Mouse (Mus musculus): ENCODE results near the gene Itga5. TPM values are rescaled to one million over a fixed set of nuclear protein-coding genes. Genes with fewer than 3 reads are reported as not detected.

Itga5 gene
- total and polyA plus RNA-seq, 3 experiments: 0.17 to 1.8 (median 0.28) TPM

GRCm38 (mm10) chr15:103362950-103363349 is 3.6 kb downstream of the Itga5 start:
- peaks cover 18 to 54% of the 10 kb centered on the region in 2 experiments for H3K4me1 ChIP-seq (ENCODE audit: control insufficient read depth in 1 of 2, insufficient read depth in 2 of 2)
- dilution Hi-C loops (cut with MboI; ENCODE audit: extremely low pct_ligation_motif_present, extremely low pct_unique_long_range_greater_than_20kb, low sequenced_read_pairs): no loop called here
- TF ChIP-seq ZMIZ1 (IDR thresholded peaks at IDR 0.05; ENCODE audit: low read depth, low read length) (no peak), UBTF (IDR thresholded peaks at IDR 0.05; ENCODE audit: low read depth, low read length) (no peak), BHLHE40 (IDR thresholded peaks at IDR 0.05; ENCODE audit: low read depth, low read length) (no peak), JUND (conservative IDR thresholded peaks at IDR 0.05; ENCODE audit: low read depth, low read length) (no peak), NELFE (IDR thresholded peaks at IDR 0.05; ENCODE audit: low read depth, low read length) (no peak), RCOR1 (conservative IDR thresholded peaks at IDR 0.05; ENCODE audit: low read depth, low read length) (no peak), ELF1 (IDR thresholded peaks at IDR 0.05; ENCODE audit: low read depth, low read length) (no peak), GABPA (IDR thresholded peaks at IDR 0.05; ENCODE audit: insufficient replicate concordance, low read depth, low read length) (no peak), CTCF (conservative IDR thresholded peaks at IDR 0.05 in 1 of 2, IDR thresholded peaks at IDR 0.05 in 1 of 2; ENCODE audit: low read depth in 2 of 2, low read length in 2 of 2) (no peak), TCF12 (IDR thresholded peaks at IDR 0.05; ENCODE audit: low read depth, low read length) (no peak), RAD21 (IDR thresholded peaks at IDR 0.05; ENCODE audit: low read depth, low read length) (no peak), POLR2AphosphoS2 (IDR thresholded peaks at IDR 0.05; ENCODE audit: low read depth, low read length) (no peak), MAX (IDR thresholded peaks at IDR 0.05; ENCODE audit: low read length) (no peak), ZC3H11A (IDR thresholded peaks at IDR 0.05; ENCODE audit: low read depth, low read length) (no peak), EP300 (IDR thresholded peaks at IDR 0.05; ENCODE audit: low read length) (no peak), CHD1 (IDR thresholded peaks at IDR 0.05; ENCODE audit: low read depth, low read length) (no peak)

GRCm38 (mm10) chr15:103362333-103362732 is 4.2 kb downstream of the Itga5 start:
- Histone ChIP-seq H3K36me3 (replicated peaks in 1 of 2; ENCODE audit: control insufficient read depth in 1 of 2, insufficient read depth in 1 of 2, low read length in 1 of 2) (no peaks in the 10 kb centered on the region), H3K4me3 (replicated peaks in 1 of 3; ENCODE audit: low read depth in 2 of 3, low read length in 2 of 3, poor library complexity in 1 of 3) (no peak overlapping the region), H3K79me2 (replicated peaks; ENCODE audit: control insufficient read depth, extremely low read depth, insufficient read depth, poor library complexity, severe bottlenecking) (no peaks in the 10 kb centered on the region), H3K9ac (ENCODE audit: insufficient read depth, low read depth) (no peak overlapping the region), H3K4me2 (ENCODE audit: insufficient read depth, low read depth, poor library complexity, severe bottlenecking) (no peak overlapping the region), H3K4me1 (ENCODE audit: control insufficient read depth in 1 of 2, insufficient read depth in 2 of 2) (peaks cover 18 to 59% of the 10 kb centered on the region in 2 experiments), H3K27me3 (replicated peaks) (no peaks in the 10 kb centered on the region), H3K9me3 (replicated peaks; ENCODE audit: low read length) (no peaks in the 10 kb centered on the region), H3K27ac (ENCODE audit: insufficient read depth, low read depth) (no peak overlapping the region)
- dilution Hi-C loops (cut with MboI; ENCODE audit: extremely low pct_ligation_motif_present, extremely low pct_unique_long_range_greater_than_20kb, low sequenced_read_pairs): no loop called here
- TF ChIP-seq ZC3H11A (IDR thresholded peaks at IDR 0.05; ENCODE audit: low read depth, low read length) (no peak), EP300 (IDR thresholded peaks at IDR 0.05; ENCODE audit: low read length) (no peak), CHD1 (IDR thresholded peaks at IDR 0.05; ENCODE audit: low read depth, low read length) (no peak), JUN (IDR thresholded peaks at IDR 0.05; ENCODE audit: insufficient read depth, low read depth, low read length) (no peak), MXI1 (IDR thresholded peaks at IDR 0.05; ENCODE audit: low read depth, low read length) (no peak), CHD2 (IDR thresholded peaks at IDR 0.05; ENCODE audit: low read length) (no peak), SMC3 (IDR thresholded peaks at IDR 0.05; ENCODE audit: low read depth, low read length) (no peak), ZMIZ1 (IDR thresholded peaks at IDR 0.05; ENCODE audit: low read depth, low read length) (no peak), GABPA (IDR thresholded peaks at IDR 0.05; ENCODE audit: insufficient replicate concordance, low read depth, low read length) (no peak)
- in situ Hi-C loops (cut with MboI; ENCODE audit: low pct_ligation_motif_present, low pct_unique_long_range_greater_than_20kb, low sequenced_read_pairs): no loop called here
- DNase-seq (ENCODE audit: extremely low read depth): no peak

More at GRCm38 (mm10) chr15:103362950-103363349, 3.6 kb downstream of the Itga5 start:
- Histone ChIP-seq H3K27ac (ENCODE audit: insufficient read depth, low read depth) (no peak overlapping the region), H3K4me2 (ENCODE audit: insufficient read depth, low read depth, poor library complexity, severe bottlenecking) (no peak overlapping the region), H3K9me3 (replicated peaks; ENCODE audit: low read length) (no peaks in the 10 kb centered on the region), H3K36me3 (replicated peaks in 1 of 2; ENCODE audit: control insufficient read depth in 1 of 2, insufficient read depth in 1 of 2, low read length in 1 of 2) (no peaks in the 10 kb centered on the region), H3K4me3 (replicated peaks in 1 of 3; ENCODE audit: low read depth in 2 of 3, low read length in 2 of 3, poor library complexity in 1 of 3) (no peak overlapping the region), H3K27me3 (replicated peaks) (no peaks in the 10 kb centered on the region), H3K9ac (ENCODE audit: insufficient read depth, low read depth) (no peak overlapping the region), H3K79me2 (replicated peaks; ENCODE audit: control insufficient read depth, extremely low read depth, insufficient read depth, poor library complexity, severe bottlenecking) (no peaks in the 10 kb centered on the region)
- in situ Hi-C loops (cut with MboI; ENCODE audit: low pct_ligation_motif_present, low pct_unique_long_range_greater_than_20kb, low sequenced_read_pairs): no loop called here
- DNase-seq (ENCODE audit: extremely low read depth): no peak
